Mouse (Mus musculus): ENCODE results near the gene 1700034I23Rik. TPM values are rescaled to one million over a fixed set of nuclear protein-coding genes. Genes with fewer than 3 reads are reported as not detected.
A peak's percentile ranks its signal among the peaks of the same experiment; 100 is the strongest.
"Not testable (repeated sequence)": the region's sequence is repeated elsewhere in the genome, so short reads cannot be mapped to it uniquely, and the experiment has no call there.

The 1700034I23Rik gene
- polyA plus RNA-seq (2015; fragmentation: Nextera tagmentation; extraction: Ambion mirVana), result 0.09 and 0.11 TPM in 2 replicates

DNA sequence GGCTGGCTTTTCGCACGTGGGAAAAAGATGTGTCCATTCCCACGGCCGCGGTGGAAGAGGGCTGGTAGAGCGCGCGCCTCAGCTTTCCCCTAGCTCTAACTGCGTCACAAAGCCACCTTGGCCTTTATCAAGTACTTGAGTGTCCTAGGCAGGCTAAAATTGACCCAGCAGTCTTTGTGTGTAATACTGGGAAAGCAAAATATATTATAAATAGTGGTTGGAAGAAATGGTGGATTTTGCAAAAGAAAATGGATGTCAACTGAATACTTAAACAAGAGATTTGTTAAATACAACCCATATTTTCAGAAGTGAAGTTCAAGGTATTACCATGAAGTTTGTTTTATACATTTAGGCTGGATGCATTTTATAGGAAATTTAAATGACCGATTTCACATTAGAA lies at the start of gene 1700034I23Rik:
Gene 1700034I23Rik, minus strand, starts transcription at position 101 of the 400 bp plus-strand sequence.
- H3K27ac ChIP-seq (ENCODE audit: low read length); ATAC-seq (ENCODE audit: low read depth); H3K9me3 ChIP-seq (replicated peaks; ENCODE audit: control insufficient read depth, low read length); H3K9ac ChIP-seq (ENCODE audit: low read depth, low read length); H3K36me3 ChIP-seq (ENCODE audit: control insufficient read depth, insufficient read depth); H3K4me1 ChIP-seq (ENCODE audit: control insufficient read depth, low read depth, low read length); H3K4me3 ChIP-seq (ENCODE audit: low read depth, low read length); H3K4me2 ChIP-seq (ENCODE audit: low read depth, low read length); H3K27me3 ChIP-seq (ENCODE audit: control insufficient read depth, insufficient read depth, low read depth, low read length): not testable (repeated sequence)
- WGBS (ENCODE audit: insufficient replicate concordance), result 82% methylated on average over 5 of the region's 10 CpGs

DNA sequence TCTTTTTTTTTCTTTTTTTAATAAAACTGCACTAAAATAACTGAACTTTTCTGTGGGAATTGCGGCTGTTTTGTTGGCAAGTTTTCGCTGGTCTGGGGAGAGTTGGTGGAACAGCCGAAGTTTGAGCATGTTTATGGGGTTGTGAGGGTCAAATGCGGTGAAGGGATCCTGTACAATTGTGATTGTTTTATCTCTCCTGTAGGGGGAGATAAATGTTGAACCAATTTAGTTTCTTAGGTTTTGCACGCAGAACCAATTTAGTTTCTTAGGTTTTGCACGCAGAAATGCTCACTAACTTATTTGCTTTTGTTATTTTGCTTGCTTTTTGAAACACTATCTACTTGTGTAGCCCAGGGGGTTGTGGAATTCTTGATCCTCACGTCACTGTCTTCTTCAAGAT lies 49.0 kb upstream of the 1700034I23Rik start:
- Histone ChIP-seq H3K9ac (ENCODE audit: low read depth, low read length) (peak overlapping the region; percentile 93), H3K4me2 (ENCODE audit: low read depth, low read length) (peak overlapping the region; percentile 95), H3K4me1 (ENCODE audit: control insufficient read depth, low read depth, low read length) (peaks cover 13% of the 10 kb centered on the region), H3K27me3 (ENCODE audit: control insufficient read depth, insufficient read depth, low read depth, low read length) (peaks cover 6% of the 10 kb centered on the region; the same call in 1 of the 2 replicates), H3K36me3 (ENCODE audit: control insufficient read depth, insufficient read depth) (no peaks in the 10 kb centered on the region), H3K27ac (ENCODE audit: low read length) (0 out of 2 replicates have a peak overlapping the region, but pooled peaks have one; percentile 41), H3K9me3 (replicated peaks; ENCODE audit: control insufficient read depth, low read length) (no peaks in the 10 kb centered on the region), H3K4me3 (ENCODE audit: low read depth, low read length) (peak overlapping the region; percentile 93)
- no peak for ATAC-seq (ENCODE audit: low read depth)
- 8% methylated on average over 7 of the region's 7 CpGs for WGBS (ENCODE audit: insufficient replicate concordance)

GRCm38 (mm10) chr3:40950601-40951201 lies 48.4 kb upstream of the 1700034I23Rik start:
- Histone ChIP-seq H3K4me2 (ENCODE audit: low read depth, low read length) (peak overlapping the region; percentile 95), H3K9me3 (replicated peaks; ENCODE audit: control insufficient read depth, low read length) (no peaks in the 10 kb centered on the region), H3K4me1 (ENCODE audit: control insufficient read depth, low read depth, low read length) (peaks cover 13% of the 10 kb centered on the region), H3K27ac (ENCODE audit: low read length) (peak overlapping the region; percentile 92), H3K27me3 (ENCODE audit: control insufficient read depth, insufficient read depth, low read depth, low read length) (peaks cover 6% of the 10 kb centered on the region; the same call in 1 of the 2 replicates), H3K36me3 (ENCODE audit: control insufficient read depth, insufficient read depth) (no peaks in the 10 kb centered on the region), H3K9ac (ENCODE audit: low read depth, low read length) (peak overlapping the region; percentile 93), H3K4me3 (ENCODE audit: low read depth, low read length) (peak overlapping the region; percentile 93)
- 0% methylated on average over 43 of the region's 43 CpGs for WGBS (ENCODE audit: insufficient replicate concordance)
- ATAC-seq (ENCODE audit: low read depth), result peak; percentile 3; the same call in 1 of the 2 replicates

GRCm38 (mm10) chr3:40949903-40950600 lies 47.7 kb upstream of the 1700034I23Rik start:
- Histone ChIP-seq H3K27ac (ENCODE audit: low read length) (peak overlapping the region; percentile 92), H3K27me3 (ENCODE audit: control insufficient read depth, insufficient read depth, low read depth, low read length) (peaks cover 6% of the 10 kb centered on the region; the same call in 1 of the 2 replicates), H3K4me2 (ENCODE audit: low read depth, low read length) (peak overlapping the region; percentile 95), H3K9ac (ENCODE audit: low read depth, low read length) (peak overlapping the region; percentile 93), H3K4me3 (ENCODE audit: low read depth, low read length) (peak overlapping the region; percentile 93), H3K4me1 (ENCODE audit: control insufficient read depth, low read depth, low read length) (peaks cover 13% of the 10 kb centered on the region), H3K9me3 (replicated peaks; ENCODE audit: control insufficient read depth, low read length) (no peaks in the 10 kb centered on the region), H3K36me3 (ENCODE audit: control insufficient read depth, insufficient read depth) (no peaks in the 10 kb centered on the region)
- ATAC-seq (ENCODE audit: low read depth), result peak; percentile 27
- under 1% methylated on average over 95 of the region's 118 CpGs for WGBS (ENCODE audit: insufficient replicate concordance)

DNA sequence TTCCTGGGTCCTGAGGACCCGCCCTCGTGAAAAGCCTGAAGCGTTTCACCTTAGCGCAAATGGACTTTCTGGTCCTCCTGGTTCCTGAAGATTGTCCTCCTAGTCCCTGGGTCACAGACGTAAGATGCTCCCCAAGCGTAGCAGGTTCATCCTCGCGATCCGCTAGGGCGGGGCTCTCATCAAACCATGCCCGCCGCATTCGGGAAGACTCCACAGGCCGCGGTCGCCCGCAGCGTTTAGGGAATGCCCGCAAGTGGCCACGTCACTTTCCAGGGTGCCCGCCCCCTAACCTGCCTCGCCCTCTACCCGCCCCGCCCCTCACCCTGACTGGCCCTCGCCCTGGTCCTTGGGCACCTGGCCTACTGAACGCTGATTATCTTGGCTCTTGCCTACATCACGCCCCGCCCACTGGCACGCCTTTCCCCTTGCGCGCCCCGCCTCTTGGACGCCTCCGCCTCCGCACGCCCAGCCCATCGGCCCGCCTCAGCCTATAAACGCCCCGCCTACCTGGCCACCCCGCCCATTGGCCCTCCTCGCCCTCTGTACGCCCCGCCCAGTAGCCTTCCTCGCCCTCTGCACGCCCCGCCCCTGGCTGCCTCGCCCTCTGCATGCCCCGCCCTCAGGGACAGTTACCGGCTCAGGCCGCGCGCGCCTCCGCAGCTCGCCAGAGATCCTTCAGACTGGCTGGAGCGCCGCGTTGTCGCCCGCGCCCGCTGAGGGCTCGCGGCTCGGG lies 47.0 kb upstream of the 1700034I23Rik start, which contains the start of gene Larp1b:
Gene Larp1b, plus strand, starts transcription at position 659 of the 733 bp plus-strand sequence.
- Histone ChIP-seq H3K27ac (ENCODE audit: low read length) (peak within 1 kb of the TSS; percentile 92), H3K4me3 (ENCODE audit: low read depth, low read length) (peak within 1 kb of the TSS; percentile 93), H3K4me2 (ENCODE audit: low read depth, low read length) (peak within 1 kb of the TSS; percentile 95), H3K9ac (ENCODE audit: low read depth, low read length) (peak within 1 kb of the TSS; percentile 93), H3K36me3 (ENCODE audit: control insufficient read depth, insufficient read depth) (no peaks in the 10 kb centered on the region), H3K4me1 (ENCODE audit: control insufficient read depth, low read depth, low read length) (peaks cover 13% of the 10 kb centered on the region), H3K27me3 (ENCODE audit: control insufficient read depth, insufficient read depth, low read depth, low read length) (peaks cover 6% of the 10 kb centered on the region; the same call in 1 of the 2 replicates), H3K9me3 (replicated peaks; ENCODE audit: control insufficient read depth, low read length) (no peaks in the 10 kb centered on the region)
- peak; percentile 89 for ATAC-seq (ENCODE audit: low read depth)
- under 1% methylated on average over 65 of the region's 66 CpGs for WGBS (ENCODE audit: insufficient replicate concordance)

GRCm38 (mm10) chr3:40939019-40939418 lies 36.7 kb upstream of the 1700034I23Rik start:
- Histone ChIP-seq H3K36me3 (ENCODE audit: control insufficient read depth, insufficient read depth) (peaks cover under 1% of the 10 kb centered on the region; the same call in 1 of the 2 replicates), H3K4me1 (ENCODE audit: control insufficient read depth, low read depth, low read length) (no peaks in the 10 kb centered on the region), H3K27ac (ENCODE audit: low read length) (no peak overlapping the region), H3K9me3 (replicated peaks; ENCODE audit: control insufficient read depth, low read length) (no peaks in the 10 kb centered on the region), H3K4me2 (ENCODE audit: low read depth, low read length) (no peak overlapping the region), H3K27me3 (ENCODE audit: control insufficient read depth, insufficient read depth, low read depth, low read length) (no peaks in the 10 kb centered on the region), H3K9ac (ENCODE audit: low read depth, low read length) (no peak overlapping the region), H3K4me3 (ENCODE audit: low read depth, low read length) (no peak overlapping the region)
- ATAC-seq (ENCODE audit: low read depth), result no peak

GRCm38 (mm10) chr3:40938592-40938991 lies 36.2 kb upstream of the 1700034I23Rik start:
- WGBS (ENCODE audit: insufficient replicate concordance), result 87% methylated on average over 4 of the region's 4 CpGs
- H3K9me3 ChIP-seq (replicated peaks; ENCODE audit: control insufficient read depth, low read length), result no peaks in the 10 kb centered on the region
- H3K27ac ChIP-seq (ENCODE audit: low read length), result no peak overlapping the region
- no peak overlapping the region for H3K4me3 ChIP-seq (ENCODE audit: low read depth, low read length)
- peaks cover 5% of the 10 kb centered on the region; the same call in 1 of the 2 replicates for H3K36me3 ChIP-seq (ENCODE audit: control insufficient read depth, insufficient read depth)
- no peak overlapping the region for H3K9ac ChIP-seq (ENCODE audit: low read depth, low read length)
- H3K4me2 ChIP-seq (ENCODE audit: low read depth, low read length), result no peak overlapping the region
- ATAC-seq (ENCODE audit: low read depth), result no peak
- no peaks in the 10 kb centered on the region for H3K4me1 ChIP-seq (ENCODE audit: control insufficient read depth, low read depth, low read length)
- H3K27me3 ChIP-seq (ENCODE audit: control insufficient read depth, insufficient read depth, low read depth, low read length), result no peaks in the 10 kb centered on the region

DNA sequence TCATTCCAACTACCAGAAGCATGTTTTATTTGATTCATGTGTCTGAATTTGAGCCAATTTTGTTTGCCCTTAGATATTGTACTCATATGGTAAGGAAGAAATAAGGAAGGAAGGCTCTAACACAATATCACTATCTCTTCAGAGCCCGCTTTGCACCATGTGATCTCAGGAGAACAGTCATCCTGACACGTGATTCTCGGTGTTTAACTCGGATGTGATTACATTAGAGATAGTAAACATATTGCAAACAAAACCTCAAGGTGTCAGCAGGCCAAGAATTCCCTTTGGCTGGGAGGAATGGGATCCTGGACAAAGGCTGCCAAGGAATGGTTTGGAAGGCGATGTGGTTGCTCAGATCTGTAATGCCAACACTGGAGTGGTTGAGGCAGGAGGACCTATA lies 35.8 kb upstream of the 1700034I23Rik start:
- no peak overlapping the region for H3K4me2 ChIP-seq (ENCODE audit: low read depth, low read length)
- H3K4me3 ChIP-seq (ENCODE audit: low read depth, low read length), result no peak overlapping the region
- no peak for ATAC-seq (ENCODE audit: low read depth)
- 65% methylated on average over 5 of the region's 5 CpGs for WGBS (ENCODE audit: insufficient replicate concordance)
- peaks cover 6% of the 10 kb centered on the region; the same call in 1 of the 2 replicates for H3K36me3 ChIP-seq (ENCODE audit: control insufficient read depth, insufficient read depth)
- no peaks in the 10 kb centered on the region for H3K9me3 ChIP-seq (replicated peaks; ENCODE audit: control insufficient read depth, low read length)
- H3K27ac ChIP-seq (ENCODE audit: low read length), result no peak overlapping the region
- H3K27me3 ChIP-seq (ENCODE audit: control insufficient read depth, insufficient read depth, low read depth, low read length), result no peaks in the 10 kb centered on the region
- no peaks in the 10 kb centered on the region for H3K4me1 ChIP-seq (ENCODE audit: control insufficient read depth, low read depth, low read length)
- H3K9ac ChIP-seq (ENCODE audit: low read depth, low read length), result no peak overlapping the region

All from liver, embryonic 16.5 days (tissue).